Mouse (Mus musculus): Measurements from ENCODE around the gene Clec2h.
"Not testable (repeated sequence)": the region's sequence is repeated elsewhere in the genome, so short reads cannot be mapped to it uniquely, and the experiment has no call there.

Clec2h gene

DNA sequence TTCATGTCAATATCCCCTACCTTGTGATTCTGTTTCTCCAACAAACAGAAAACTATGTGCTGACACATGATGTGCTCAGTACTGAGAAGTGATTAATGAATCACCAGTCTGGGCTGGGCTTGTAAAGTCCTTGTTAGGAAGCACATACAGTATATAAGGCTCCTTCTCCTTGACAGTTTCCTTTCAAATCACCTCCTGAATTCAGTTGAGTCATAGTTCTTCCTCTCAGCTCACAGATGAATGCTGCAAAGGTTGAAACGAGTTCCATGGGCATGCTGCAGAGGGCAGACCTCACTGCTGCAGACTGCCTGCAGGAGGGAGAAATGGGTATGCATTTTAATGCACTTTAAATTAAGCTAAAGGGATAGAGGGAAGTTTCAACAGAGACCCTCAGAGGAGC, at the start of gene Clec2h:
TSS of gene Clec2h (plus strand) at position 180 of the 400 bp plus-strand sequence.
- no peak for DNase-seq (ENCODE audit: low read depth, low spot score)

DNA sequence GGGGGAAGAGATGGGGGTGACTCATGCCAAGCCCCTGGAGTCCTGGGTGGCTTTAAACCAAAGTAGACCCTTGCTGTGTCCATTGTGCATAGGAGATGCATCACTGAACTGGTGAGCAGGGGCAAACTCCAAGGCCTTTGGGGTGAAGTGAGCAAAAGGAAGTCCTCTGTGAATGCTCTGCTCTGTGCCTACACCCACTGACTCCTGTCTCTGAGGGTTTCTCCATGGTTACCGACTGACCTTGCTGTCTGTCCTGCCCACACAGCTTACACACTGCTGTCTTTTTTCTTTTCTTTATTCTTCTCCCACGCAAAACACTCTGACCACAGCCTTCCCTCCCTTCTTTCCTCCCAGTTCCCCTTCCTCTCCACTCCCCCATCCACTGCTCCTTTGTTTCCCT, 39.5 kb upstream of the Clec2h start:
- no peak for DNase-seq (ENCODE audit: low read depth, low spot score)

DNA sequence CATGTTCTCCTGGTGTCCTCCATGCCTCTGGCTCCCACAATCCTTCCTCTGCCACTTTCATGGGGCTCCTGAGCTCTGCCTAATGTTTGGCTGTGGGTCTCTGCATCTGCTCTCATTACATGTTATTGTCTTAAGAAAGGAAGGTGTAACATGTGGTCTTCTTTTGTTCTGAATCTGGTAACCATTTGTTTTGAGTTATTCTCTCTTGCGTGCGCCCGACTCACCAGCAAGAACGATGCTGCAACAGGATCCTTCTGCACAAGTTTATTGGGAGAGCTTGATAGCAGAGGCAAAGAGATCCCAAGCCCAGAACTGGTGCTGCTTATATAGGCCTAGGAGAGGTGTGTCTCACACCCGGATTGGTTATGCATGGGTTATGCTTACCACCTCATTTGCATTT, 38.8 kb upstream of the Clec2h start, which contains the start of gene Klrb1a:
TSS of gene Klrb1a (minus strand) at position 101 of the 400 bp plus-strand sequence.
- DNase-seq (ENCODE audit: low read depth, low spot score) = not testable (repeated sequence)

DNA sequence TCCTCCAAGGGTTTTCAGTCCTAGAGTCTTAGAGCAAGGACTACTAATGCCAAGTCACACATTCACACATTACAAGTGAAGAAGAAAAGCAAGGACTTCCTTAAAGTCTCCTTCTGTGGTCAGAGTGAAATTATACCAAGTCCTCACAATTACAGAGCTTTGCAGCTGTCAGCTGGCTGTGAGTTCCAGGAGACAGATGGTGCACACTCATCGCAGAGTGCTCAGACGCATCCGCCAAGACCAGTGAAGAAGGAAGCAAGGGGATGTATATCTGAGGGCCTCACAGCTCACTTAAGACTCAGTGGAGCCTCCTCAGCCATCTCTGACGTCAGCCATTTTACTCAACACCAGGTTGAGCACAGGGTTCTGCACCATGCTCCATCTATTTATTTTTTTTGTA, 37.8 kb upstream of the Clec2h start:
- no peak for DNase-seq (ENCODE audit: low read depth, low spot score)

DNA sequence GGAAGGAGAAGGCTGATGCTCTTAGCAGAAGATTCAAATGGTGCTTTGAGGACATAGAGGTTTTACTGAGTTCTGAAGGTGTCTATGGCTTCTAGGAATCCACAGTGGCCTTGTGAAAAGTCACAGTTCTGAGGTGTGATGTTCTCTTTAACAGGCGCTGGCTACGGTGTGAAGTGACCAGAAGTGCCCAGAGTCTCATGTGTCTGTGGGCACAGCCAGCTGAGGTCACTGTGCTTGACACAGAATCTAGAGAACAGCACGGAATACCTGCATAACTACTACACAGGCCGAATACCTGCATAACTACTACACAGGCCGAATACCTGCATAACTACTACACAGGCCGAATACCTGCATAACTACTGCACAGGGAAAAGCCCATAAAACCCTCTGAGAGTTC, 36.9 kb upstream of the Clec2h start:
- DNase-seq (ENCODE audit: low read depth, low spot score) = not testable (repeated sequence)

- DNase-seq (ENCODE audit: low read depth, low spot score) = peak; percentile 49
These were observed 32.1 kb upstream of the Clec2h start for GRCm38 (mm10) chr6:128629771-128630739.

GRCm38 (mm10) chr6:128630912-128631905, 31.0 kb upstream of the Clec2h start:
- DNase-seq (ENCODE audit: low read depth, low spot score) = not testable (repeated sequence)

- DNase-seq (ENCODE audit: low read depth, low spot score) = no peak
These were observed 21.5 kb upstream of the Clec2h start for GRCm38 (mm10) chr6:128640673-128641072.

GRCm38 (mm10) chr6:128641116-128641716, 21.0 kb upstream of the Clec2h start:
- no peak for DNase-seq (ENCODE audit: low read depth, low spot score)

GRCm38 (mm10) chr6:128643999-128644398, 18.2 kb upstream of the Clec2h start:
- DNase-seq (ENCODE audit: low read depth, low spot score) = peak; percentile 78

- DNase-seq (ENCODE audit: low read depth, low spot score) = not testable (repeated sequence)
These were observed 17.5 kb upstream of the Clec2h start for GRCm38 (mm10) chr6:128644694-128645093.

DNA sequence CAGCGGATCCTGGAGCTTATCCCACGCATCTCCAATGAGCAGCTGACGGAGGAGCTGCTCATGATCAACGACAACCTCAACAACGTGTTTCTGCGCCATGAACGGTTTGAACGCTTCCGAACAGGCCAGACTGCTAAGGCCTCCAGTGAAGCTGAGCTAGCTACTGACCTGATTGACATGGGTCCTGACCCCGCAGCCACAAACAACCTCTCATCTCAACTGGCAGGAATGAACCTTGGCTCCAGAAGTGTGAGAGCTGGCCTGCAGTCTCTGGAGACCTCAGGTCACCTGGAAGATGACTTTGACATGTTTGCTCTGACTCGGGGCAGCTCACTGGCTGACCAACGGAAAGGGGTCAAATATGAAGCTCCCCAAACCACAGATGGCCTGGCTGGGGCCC, 16.5 kb upstream of the Clec2h start:
- DNase-seq (ENCODE audit: low read depth, low spot score) = not testable (repeated sequence)

GRCm38 (mm10) chr6:128649681-128650080, 12.5 kb upstream of the Clec2h start:
- no peak for DNase-seq (ENCODE audit: low read depth, low spot score)

DNA sequence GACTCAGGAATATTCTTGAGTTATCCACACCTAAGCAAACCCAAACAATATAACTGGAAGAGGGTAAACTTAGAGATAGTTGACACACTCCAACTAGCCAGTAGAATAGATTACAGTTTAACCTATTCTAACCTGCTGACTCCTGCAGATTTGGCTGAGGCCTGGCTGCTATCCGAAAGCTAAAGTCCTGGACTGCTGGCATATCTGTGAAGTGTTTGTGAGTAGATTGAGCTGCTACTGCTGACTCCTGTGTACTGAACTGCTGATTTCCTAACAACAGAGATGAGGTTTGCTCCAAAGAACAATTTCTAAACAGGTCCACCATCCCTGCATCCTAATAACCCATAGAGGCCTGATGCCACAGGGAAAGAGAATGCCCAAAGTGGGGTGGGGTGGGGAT, 12.0 kb upstream of the Clec2h start:
- no peak for DNase-seq (ENCODE audit: low read depth, low spot score)

DNA sequence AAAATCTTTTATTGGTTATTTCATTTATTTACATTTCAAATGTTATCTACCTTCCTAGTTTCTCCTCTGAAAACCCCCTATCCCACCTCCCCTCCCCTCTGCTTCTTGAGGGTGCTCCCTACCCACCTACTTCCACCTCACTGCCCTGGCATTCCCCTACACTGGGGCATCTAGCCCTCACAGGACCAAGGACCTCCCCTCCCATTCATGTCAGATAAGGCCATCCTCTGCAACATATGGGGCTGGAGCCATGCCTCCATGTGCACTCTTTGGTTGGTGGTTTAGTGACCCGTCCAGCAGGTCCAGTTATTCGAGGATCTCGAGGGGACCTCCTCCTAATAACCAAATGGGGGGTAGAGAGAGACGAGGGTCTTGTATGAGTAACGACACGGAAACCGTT, 11.4 kb upstream of the Clec2h start:
- not testable (repeated sequence) for DNase-seq (ENCODE audit: low read depth, low spot score)

DNA sequence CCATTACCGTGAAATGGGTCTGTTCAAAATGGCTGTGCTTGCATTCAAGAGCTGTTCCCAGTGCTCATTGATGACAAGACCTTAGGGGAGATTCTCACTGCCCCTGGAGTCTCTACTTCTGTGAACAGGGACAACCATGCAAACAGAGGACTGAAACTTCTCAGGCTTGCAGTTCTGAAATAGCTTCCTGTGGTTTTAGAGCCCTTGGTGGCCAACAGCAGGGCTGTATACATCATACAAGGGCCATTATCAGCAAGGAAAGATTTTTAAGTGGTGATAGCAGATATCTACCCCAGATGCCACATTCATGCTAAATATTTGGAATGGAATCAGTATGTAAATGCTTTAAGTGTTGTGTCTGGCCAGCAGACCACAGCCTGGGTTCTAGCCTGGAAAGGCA, 9.2 kb upstream of the Clec2h start:
- DNase-seq (ENCODE audit: low read depth, low spot score) = no peak

GRCm38 (mm10) chr6:128661249-128661648, 936 bp upstream of the Clec2h start:
- no peak for DNase-seq (ENCODE audit: low read depth, low spot score)

DNA sequence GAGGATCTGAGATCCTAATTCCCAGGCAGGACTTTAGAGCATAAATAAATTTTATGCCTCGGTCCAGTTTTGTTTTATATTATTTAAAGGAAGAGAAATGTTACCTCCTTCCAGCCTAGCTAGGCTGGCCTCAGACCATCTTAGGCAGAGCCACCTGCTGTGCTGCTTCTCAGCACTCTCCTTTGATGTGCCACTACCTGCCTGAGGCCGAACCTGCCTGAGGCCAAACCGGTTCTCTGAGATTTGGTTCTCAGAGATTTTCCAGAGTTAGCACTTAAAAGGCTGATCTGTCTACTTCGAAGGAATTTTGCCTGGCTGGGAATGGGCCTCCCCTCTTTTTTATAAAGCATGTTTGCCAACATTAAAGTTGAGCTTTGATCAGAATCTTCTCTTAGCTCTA, 7.8 kb downstream of the Clec2h start:
- no peak for DNase-seq (ENCODE audit: low read depth, low spot score)

DNA sequence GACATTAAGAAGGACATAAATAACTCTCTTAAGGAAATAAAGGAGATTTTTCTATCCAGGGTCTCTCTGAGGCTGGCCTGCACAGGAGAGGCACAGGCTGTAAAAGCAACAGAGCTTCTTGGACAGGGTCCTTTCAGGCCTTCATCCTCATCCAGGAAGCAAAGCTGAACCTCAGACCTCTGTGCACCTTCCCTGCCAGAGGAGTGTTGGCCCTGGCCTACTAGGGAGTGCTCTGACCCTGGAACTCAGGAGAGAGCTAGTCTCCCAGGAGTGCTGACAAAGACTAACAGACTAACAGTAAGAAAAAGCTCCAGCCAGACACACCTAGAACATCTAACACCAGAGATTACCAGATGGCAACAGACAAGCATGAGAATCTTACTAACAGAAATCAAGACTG, 17.4 kb downstream of the Clec2h start:
- DNase-seq (ENCODE audit: low read depth, low spot score) = no peak

GRCm38 (mm10) chr6:128701691-128702090, 39.5 kb downstream of the Clec2h start:
- DNase-seq (ENCODE audit: low read depth, low spot score) = no peak

DNA sequence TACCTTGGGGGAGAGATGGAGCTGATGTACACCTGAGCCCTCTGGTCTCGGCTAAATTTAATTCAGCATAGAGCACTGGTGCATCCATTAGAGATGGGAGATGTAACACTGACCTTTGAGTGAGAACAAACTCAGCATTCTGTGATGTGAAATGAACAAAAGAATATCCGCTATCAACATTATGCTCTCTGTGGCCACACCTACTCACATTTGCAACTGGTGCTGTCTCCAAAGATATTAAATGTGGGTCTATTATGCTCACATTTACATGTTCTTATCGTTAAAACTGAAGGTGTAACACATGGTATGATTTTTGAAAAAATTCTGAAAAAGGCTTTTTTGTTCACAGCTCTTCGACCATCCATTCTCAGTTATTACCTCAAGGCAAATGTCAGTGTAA, 60.8 kb downstream of the Clec2h start, which contains the start of gene Klrb1:
TSS of gene Klrb1 (minus strand) at position 101 of the 400 bp plus-strand sequence.
- no peak for DNase-seq (ENCODE audit: low read depth, low spot score)
